Mouse (Mus musculus) spleen, postnatal 14 days (tissue): ENCODE data around the gene Emg1.

ENCODE experiments used
- DNase-seq, 2 experiments: peaks; one replicate each; pipeline ENCODE4 v3.0.0; 2021 to 2022; ENCODE audit warnings: low spot score in 2 of 2

The Emg1 gene

GRCm38 (mm10) chr6:124711824-124712782 lies at the start of gene Emg1, which contains the start of gene Phb2:
Emg1 (minus strand) TSS chr6:124712178.
Phb2 (plus strand) TSS chr6:124712336.
- peak; percentile 95 to 98 for DNase-seq

- peak; percentile 64 to 83 for DNase-seq
Measured at GRCm38 (mm10) chr6:124759259-124759658, 47.3 kb upstream of the Emg1 start.

GRCm38 (mm10) chr6:124758849-124759232 lies 46.9 kb upstream of the Emg1 start:
- DNase-seq = no peak

- DNase-seq = no peak
Measured at GRCm38 (mm10) chr6:124757909-124758848, 46.2 kb upstream of the Emg1 start.

GRCm38 (mm10) chr6:124757351-124757880 lies 45.4 kb upstream of the Emg1 start:
- no peak for DNase-seq

- DNase-seq = peak in 1 of 2 experiments; percentile 41
Measured at GRCm38 (mm10) chr6:124756652-124757350, 44.8 kb upstream of the Emg1 start.

- no peak for DNase-seq
Measured at GRCm38 (mm10) chr6:124755831-124756595, 44.0 kb upstream of the Emg1 start, which contains the start of the genes Gm45234 and Atn1. Gm45234 (minus strand) TSS chr6:124756021. Atn1 (minus strand) TSS chr6:124756524.

- no peak for DNase-seq
Measured at GRCm38 (mm10) chr6:124755306-124755705, 43.3 kb upstream of the Emg1 start.

GRCm38 (mm10) chr6:124753861-124754260 lies 41.9 kb upstream of the Emg1 start:
- DNase-seq = no peak

GRCm38 (mm10) chr6:124750405-124750804 lies 38.4 kb upstream of the Emg1 start:
- DNase-seq = no peak

- no peak for DNase-seq
Measured at GRCm38 (mm10) chr6:124746654-124747632, 35.0 kb upstream of the Emg1 start.

- DNase-seq = no peak
Measured at GRCm38 (mm10) chr6:124746296-124746605, 34.3 kb upstream of the Emg1 start.

- DNase-seq = peak; percentile 86 to 94
Measured at GRCm38 (mm10) chr6:124745490-124746295, 33.7 kb upstream of the Emg1 start.

- DNase-seq = no peak
Measured at GRCm38 (mm10) chr6:124744755-124745321, 32.9 kb upstream of the Emg1 start.

- no peak for DNase-seq
Measured at GRCm38 (mm10) chr6:124743647-124744046, 31.7 kb upstream of the Emg1 start.

- no peak for DNase-seq
Measured at GRCm38 (mm10) chr6:124742839-124743514, 31.0 kb upstream of the Emg1 start.

GRCm38 (mm10) chr6:124741842-124742241 lies 29.9 kb upstream of the Emg1 start:
- no peak for DNase-seq
